Mouse (Mus musculus) lung, postnatal 0 days (tissue): Measurements from ENCODE around the gene Gm37240.

ENCODE experiments used
- CTCF ChIP-seq: IDR thresholded peaks from 2 replicates; pipeline ENCODE4 v1.5.1; 2016; ENCODE audit warnings: antibody characterized with exemption, mild to moderate bottlenecking
- EP300 ChIP-seq: IDR thresholded peaks from 2 replicates; pipeline ENCODE4 v1.6.1; 2016; ENCODE audit warnings: antibody characterized with exemption, mild to moderate bottlenecking, control low read depth

DNA sequence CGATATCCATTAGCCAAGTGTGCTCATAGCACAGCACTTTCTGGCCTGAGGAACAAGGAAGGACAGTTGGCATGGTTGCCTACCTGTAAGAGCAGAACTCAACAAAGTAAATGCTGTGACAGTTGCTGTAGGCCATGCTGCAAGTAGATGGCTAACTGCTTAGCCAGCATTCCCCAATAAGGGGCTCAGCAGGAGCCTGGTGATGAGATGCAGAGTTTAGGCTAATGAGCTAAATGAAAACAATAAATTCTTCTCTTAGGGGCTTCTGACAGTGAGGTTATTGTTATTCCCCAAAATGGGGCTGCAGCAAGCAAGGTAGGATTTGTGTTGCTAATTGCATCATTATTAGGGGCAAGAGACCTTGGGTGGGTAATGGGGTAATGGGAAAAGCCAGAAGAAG, 283.5 kb downstream of the Gm37240 start:
- TF ChIP-seq CTCF = no peak
- TF ChIP-seq EP300 = no peak
